Mouse (Mus musculus) kidney, postnatal 25 days (tissue): ENCODE measurements around the gene Slc6a18.
"Not testable (repeated sequence)": the region's sequence is repeated elsewhere in the genome, so short reads cannot be mapped to it uniquely, and the experiment has no call there.

Experiments used
- DNase-seq, 2 experiments: peaks; one replicate each; pipeline ENCODE4 v3.0.0; 2021; ENCODE audit warnings: mixed read lengths in 2 of 2

Gene Slc6a18

DNA sequence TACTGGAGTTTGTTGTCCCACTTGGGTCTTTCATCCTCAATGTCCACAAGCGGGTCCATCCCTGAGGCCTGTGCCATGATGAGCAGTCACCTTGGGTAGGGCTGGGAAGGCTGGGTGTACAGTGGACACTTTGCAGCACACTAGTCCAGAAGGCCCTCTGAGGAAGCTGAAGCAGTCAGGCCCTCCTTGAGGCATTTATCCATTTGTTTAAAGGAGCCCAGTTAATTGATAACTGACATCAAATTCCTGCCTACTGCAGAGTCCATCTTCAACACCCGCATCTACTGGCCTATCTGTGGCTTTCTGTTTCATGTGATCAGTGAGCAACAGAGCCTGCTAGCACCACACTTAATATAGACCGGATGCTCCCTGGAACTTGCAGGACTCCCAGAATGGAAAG, at the start of gene Slc6a18:
Gene Slc6a18 (minus strand): TSS at position 171 of the 400 bp plus-strand sequence.
- DNase-seq, result peak; percentile 54 to 68

DNA sequence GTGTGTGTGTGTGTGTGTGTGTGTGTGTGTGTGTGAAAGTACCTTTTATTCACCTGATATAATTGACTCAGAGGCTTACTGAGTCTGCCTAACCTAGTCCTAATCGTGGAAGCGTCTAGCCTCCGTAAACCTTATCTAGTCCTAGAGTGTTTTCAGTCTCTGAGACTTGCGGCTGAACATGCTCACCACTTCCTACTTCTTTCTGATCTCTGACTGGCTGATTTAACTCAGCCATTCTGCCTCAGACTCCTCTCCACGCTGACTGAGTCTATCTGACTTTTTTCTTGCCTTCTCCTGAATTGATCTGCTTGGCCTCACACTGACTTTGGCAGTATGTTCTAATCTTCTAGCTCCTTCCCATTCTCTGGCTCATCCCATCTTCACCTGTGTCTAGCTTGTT, 47.5 kb upstream of the Slc6a18 start:
- no peak for DNase-seq

DNA sequence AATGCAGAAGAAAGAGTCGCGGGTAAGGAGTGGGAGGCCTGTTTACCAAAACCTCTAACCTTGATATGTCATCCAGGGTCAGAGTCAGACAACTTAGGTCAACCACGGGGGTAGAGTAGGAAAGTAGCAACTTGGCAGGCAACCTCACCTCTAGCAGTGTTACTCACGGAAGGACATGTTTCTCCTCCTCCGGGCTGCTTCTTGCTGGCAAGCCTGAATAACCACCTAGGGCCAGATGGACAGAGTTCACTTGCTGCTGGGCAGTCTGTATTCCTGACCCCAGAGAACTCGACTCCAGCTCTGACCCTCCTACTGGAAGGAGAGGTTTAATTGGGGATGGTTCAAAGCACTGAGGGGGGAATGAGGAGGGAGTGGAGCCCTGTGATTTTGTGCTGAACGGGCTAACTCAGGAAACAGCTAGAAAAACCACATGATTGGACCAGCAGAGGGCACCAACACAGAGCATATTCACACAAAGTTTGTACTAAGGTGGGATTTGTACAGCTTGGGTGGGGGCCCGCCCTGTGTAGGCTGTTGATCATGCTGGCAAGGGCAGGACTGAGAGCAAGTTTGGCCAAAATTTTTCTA, 45.4 kb upstream of the Slc6a18 start:
- DNase-seq, result peak; percentile 82 to 92

DNA sequence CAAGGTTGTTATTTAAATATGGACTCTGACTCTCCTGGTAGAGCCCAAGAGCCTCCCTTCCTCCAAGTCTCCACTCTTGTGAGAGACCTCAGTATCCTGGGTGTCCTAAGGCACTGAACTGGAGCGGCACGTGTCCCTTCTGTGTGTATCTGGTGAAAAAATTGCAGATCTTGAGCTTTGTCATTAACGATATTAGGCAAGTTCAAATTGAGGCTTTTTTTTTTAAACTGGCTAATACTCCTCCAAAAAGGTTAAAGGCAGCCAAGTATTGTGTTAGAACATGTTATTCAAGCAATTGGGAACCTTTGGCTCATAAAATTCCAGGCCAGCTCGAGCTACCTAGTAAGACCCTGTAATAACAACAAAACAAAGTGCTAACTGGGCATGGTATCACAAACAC, 42.4 kb upstream of the Slc6a18 start:
- peak in 1 of 2 experiments; percentile 72 for DNase-seq

DNA sequence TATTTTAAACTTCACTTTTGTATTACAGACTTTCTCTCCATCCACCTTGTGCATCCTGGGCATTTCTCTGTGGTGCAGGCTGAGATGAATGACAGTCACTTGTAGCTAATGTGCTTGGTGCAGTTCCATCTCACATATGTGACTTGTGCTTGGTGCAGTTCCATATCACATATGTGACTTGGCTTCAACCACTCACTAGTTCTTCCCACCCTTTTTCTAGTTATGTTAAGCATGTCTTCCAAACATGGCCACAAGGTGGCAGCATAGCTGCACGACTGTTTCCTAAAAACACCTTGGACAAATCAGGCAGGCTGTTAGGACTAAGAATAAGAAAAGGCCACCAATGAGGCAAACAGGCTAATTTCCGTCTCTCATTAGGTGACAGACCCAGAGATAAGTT, 40.4 kb upstream of the Slc6a18 start:
- peak; percentile 82 to 95 for DNase-seq

DNA sequence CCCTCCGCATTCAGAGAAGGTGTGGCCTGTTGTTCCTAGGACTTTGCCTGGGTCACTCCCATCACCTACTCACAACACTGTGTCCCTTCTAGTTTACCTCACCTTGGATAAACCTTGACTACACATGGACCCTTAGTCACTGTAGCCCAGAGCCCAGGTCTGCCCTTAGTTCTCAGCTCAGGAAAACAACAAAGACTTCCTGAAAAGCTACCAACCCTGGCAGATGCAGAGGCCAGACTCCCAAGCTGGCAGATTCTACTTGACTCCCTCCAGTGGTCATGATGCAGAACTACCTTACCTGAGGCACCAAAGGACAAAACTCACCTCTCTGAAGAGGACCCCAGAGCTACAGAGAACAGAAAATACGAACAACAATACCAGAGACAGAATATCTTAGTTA, 36.2 kb upstream of the Slc6a18 start:
- DNase-seq, result peak in 1 of 2 experiments; percentile 58

DNA sequence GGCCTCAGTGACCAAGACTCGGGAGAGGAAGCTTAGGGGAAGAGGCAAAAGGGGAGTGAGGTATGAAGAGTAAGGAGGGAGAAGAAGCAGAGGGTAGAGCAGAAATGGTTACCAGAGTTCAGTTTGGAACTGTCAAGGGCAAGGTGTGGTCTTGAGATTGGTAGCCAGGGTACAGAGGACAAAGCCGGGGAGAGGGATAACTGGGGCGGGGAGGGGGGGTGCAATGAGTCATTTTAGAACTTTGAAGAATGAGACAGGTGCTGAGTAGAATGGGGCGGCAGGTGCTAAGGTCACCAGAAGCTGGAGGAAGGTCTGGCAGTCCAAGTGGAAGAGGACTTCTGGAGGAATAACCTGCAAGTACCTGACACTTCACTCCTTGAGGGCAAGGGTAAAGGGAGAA, 35.4 kb upstream of the Slc6a18 start:
- peak in 1 of 2 experiments; percentile 35 for DNase-seq

DNA sequence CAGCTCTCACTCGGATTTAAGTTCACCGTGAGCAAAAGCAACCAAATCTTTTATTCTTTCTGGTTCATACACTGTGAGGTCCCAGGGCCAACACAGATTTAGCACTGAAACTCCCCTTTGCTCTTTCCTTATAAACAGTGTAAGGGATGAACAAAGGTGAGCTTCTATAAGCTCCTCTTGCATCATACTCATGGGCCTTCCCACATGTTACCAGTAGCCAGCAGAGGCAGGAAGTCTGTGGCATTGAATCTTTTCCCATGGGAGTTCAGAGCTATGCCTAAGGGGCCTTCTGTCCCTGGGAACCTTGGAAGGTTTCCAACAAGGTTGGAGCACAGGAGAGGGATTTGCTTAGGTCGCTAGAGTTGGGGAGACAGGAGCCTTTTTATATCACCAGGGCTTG, 34.4 kb upstream of the Slc6a18 start:
- peak in 1 of 2 experiments; percentile 36 for DNase-seq

DNA sequence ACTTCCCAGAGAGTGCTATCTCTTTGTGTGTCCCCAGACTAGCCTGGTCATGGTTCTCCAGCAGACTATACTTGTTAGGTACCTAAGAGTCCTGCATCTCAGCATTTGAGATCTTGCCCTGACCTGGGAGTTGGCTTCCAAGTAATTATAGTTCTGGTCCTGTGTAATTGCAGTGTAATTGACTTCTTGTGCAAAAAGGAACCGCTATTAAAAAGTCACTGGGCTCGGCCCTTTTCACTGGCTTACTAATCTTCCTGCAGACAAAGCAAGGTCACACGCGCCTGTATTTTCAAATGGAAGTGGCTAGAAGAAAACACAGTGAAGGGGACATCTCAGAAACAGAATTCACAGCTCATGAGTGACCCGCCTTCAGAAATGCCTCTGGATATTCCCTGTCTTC, 34.0 kb upstream of the Slc6a18 start:
- peak in 1 of 2 experiments; percentile 21 for DNase-seq

DNA sequence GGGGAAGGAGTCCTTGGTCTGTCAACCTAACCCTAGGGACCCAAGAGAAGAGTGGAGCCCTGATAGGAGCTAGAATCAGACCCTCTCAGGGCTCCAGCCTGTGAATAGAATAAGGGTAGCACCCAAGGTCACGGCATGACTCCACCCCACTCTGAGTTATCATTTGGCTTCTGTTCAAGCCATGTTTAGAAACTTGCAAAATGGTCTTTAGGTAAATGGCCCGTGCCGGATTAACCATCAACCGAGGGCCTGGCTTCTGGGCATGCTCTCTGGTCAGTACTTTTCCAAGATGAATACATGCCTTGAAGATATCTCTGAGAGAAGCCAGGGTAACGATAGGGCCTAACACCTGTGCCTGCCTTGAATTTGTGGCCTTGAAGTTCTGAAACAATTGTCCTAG, 33.4 kb upstream of the Slc6a18 start:
- peak; percentile 70 to 79 for DNase-seq

DNA sequence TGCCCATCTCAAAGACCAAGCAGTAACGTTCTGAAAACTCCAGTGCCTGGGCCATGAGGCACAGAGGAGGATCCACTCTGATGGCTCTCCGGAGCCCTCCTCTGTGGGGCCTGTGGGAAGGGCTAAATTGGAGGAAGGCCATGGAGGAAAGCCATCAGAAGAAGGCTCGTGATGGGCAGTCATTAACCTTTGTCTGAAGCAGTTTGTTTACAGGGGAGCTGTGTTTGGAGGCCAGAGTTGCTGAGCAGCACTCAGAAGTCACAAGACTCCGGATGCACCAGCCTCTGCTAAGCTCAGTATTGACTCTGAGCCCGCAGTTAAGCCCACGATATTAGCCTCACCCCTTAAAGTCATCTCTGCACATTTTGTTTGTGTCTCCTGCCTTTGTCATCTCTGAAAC, 31.7 kb upstream of the Slc6a18 start:
- DNase-seq, result peak; percentile 68 to 84

DNA sequence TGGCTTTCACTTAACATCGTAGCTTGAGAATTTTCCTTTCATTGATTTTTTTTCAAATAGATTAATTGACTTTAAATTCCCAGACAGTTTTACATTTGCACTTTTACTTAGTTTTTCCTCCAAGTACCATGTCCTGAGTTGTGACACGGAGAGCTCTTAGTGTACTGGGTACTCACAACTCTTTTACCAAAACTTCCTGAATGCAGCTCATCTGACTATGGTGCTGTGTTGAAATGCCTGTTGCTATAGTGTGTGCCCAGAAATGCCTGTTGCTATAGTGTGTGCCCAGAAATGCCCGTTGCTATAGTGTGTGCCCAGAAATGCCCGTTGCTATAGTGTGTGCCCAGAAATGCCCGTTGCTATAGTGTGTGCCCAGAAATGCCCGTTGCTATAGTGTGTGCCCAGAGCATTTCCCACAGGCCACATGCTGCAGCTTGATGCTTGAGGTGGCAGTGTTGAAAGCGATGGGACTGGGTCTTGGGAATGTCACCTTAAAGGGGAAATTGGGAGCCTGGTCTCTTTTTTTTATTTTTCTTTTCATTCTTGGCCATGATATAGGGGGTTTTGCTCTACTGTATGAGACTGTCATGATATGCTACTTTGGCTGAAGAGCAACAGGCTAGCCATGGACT, 27.0 kb upstream of the Slc6a18 start, which contains the start of gene Slc6a19:
Gene Slc6a19 (minus strand): TSS at position 172 of the 632 bp plus-strand sequence.
- no peak for DNase-seq

DNA sequence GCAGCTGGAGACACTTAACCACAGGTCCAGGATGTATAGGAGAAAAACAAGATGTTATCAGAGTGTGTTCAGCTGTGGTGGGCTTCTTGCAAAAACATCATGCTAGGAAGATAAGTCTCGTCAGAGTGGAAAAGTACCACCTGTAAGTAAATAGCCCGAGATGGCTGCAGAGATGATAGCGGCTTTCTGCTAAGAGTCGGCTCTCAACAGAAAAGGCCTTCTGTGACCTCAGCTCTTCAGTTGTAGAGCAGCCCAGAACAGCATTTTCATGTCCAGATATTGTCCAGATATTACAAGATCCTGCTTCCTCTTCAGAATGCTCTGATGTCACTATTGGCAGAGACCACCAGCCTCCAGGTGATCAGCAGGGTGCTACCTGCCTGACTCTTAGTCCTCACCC, 25.7 kb upstream of the Slc6a18 start:
- not testable (repeated sequence) for DNase-seq

DNA sequence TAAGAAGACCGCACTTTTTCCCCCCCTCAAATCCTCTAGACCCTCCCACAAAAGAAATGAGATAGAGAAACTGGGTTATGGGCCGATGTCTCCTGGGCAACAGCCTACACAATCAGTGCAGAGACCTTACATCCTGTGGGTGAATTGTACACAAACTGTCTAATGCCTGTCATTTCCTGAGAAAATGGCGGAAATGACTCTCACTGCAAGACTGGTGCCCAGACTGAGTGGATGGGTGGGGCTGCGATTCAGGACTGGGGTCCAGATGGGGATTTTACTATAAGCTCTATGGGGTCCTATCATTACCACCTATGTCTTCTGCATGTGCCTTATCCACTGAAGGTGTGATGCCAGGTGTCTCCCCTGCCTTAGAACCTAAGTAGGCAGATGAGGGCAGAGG, 25.0 kb upstream of the Slc6a18 start:
- DNase-seq, result no peak

DNA sequence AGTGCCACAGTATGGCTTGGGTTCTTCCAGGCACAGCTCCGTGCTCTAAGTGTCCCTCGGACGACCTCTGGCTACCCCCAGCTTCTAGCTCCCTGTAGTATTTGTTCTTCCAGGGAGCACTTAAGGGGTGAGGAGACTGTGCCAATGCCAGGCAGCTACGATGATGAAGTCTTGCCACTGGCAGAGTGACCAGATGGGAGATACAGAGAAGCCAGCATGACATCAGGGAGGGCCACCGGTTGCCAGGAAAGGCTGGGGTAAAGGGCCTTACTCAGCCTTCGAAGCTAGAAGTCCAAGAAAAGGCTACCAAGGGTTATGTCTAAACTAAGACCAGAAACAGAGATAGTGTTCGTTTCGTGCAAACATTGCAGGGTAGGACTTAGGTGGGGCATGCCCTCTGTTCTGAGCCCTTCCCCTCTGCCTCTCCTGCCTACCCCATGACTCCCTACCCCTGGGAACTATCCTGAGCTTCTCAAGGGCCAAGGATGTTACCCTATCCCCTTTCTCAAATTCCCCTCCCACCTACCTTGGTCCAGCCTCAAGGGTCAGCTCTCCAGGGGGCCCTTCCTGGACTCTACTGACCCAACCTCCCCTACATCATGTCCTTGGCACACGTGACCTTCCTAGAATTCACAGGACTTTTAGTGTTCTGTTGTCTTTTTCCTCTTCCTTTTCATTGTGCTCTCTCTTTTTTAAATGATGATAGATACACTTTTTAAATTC, 23.5 kb upstream of the Slc6a18 start:
- DNase-seq, result peak; percentile 45 to 79

DNA sequence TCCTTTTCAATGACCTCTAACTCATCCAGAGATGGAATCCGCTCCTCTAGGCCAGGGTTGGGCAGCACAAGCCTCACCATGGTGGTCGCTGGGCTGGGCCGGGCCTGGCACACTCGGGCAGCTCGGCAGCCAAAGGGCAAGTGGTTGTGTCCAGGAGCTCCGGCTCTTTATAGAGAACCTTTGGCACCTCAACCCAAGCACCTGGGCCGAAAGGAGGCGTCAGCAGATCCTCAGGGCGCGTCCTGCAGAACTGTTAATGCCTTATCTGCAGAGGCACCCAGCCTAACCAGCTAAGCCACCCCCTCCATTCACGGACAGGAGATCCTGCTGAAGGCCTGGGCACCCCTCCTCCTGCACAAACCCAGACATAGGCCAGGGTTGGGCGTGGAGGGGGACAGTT, 22.7 kb upstream of the Slc6a18 start:
- DNase-seq, result peak; percentile 69 to 91

DNA sequence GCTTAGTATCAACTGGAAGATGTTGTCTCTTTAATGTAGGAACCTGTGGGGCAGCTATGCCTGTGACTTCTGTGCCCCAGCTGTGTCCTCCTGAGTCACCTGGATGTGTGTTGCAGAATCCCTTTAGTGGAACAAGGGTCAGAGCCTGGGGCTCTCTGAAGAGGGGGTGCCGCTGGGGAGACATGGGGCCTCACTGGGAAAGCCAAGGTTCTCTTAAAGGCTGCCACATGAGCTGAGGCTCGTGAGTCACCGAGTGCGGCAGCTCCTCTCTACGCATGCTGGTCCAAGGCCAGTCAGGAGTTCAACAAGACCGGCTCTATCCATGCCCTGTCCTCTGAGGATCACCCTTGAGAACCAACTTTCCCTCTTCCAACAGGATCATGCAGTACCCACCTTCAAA, 21.9 kb upstream of the Slc6a18 start:
- peak in 1 of 2 experiments; percentile 43 for DNase-seq

DNA sequence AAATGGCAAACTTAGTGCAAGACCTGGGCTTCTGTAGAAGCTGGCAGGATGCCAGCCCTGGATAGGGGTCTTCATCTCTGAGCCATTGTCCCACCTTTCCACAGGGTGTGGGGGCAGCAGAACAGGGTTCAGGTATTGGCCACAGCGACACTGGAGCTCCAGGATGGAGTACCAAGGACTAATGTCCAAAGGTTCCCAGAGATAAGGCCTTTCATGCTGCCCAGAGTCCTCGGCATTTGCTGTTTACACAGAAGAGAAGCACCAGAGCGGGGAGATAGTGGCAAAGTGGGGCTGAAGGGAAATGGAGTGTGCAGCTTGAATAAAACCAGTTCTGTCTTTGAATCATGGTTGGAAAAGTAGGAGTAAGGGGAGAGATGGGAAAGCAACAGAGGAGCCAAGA, 18.7 kb upstream of the Slc6a18 start:
- peak in 1 of 2 experiments; percentile 40 for DNase-seq

DNA sequence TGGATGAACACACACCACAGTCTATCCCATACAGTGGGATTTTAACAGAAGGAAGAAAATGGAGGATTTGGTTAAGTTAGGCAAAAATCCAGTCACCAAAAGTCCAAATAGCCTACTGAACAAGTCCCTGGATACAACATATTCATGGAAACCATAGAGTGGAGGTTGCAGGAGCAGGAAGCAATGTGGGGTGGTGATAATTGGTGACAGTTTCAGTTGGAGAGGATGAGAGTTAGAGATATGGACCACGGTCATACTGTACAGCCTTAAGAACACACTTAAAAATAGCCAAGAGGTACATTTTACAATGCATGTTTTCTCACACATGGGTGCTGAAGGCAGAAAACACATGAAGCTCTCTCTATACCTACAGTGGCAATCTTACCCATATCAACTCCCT, 17.1 kb upstream of the Slc6a18 start:
- DNase-seq, result no peak

DNA sequence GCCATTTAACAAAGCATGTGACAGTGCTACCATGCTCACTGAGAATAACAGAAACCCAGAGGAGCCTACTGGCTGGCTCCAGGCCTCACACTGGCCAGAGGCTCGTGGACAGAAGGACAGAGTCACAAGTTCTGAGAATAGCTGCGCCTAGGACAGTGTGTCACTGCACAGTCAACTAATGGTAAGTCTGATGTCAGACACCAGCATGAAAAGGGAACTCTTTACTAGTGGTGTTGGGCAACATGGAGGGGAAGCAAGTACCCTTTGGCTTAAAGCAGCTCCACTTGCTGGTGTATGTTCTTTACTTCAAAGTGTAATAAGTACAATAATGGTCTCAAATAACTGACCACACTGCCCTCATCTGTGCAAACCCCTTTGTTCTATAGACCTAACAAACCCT, 15.5 kb upstream of the Slc6a18 start:
- no peak for DNase-seq

DNA sequence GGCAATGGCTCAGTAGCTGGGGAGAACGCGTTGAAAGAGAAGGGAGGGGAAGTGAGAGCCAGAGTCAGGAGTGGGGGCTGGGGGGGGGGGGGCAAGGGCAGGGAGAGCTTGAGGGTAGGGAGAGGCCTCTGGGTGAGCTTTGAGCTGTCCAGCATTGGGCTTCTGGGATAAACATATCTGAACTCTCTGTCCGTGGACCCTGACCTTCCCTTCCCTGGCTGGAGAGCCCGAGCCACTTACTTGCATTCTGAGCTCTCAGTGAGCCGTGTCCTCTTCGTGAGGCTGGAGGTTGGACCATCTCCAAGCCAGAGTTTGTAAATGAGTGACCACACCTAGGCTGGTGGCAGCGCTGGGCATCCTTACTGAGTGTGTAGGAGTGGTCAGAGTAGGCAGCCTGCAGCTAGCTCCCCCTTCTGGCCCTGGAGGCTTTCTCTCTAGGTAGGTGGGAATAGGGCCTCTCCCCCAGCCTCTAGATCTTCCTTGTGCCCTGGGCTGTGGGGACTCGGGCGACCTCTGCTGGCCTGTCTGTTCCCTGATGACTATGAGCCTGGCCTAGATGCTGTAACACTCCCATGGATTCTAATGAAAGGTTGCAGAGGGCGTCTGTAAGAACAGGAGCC, 14.5 kb upstream of the Slc6a18 start:
- DNase-seq, result peak; percentile 95 to 98

DNA sequence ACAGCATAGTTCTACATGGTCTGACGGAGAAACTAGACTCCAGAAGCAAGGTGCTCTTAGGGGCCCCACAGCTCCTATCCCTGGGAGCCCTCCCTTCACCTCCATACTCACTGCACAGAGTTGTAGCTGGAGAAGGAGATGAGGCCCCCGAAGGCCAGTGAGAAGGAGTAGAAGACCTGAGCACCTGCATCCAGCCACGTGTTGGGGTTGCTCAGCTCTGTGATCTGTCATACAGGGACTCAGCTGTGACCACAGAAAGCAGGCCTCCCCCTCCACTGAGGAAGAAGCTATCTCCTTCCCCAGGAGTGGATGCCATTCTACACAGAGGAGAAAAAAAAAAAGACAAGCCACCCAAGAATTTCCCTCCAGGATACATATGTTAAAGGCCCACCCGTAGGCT, 11.1 kb upstream of the Slc6a18 start:
- peak in 1 of 2 experiments; percentile 28 for DNase-seq

DNA sequence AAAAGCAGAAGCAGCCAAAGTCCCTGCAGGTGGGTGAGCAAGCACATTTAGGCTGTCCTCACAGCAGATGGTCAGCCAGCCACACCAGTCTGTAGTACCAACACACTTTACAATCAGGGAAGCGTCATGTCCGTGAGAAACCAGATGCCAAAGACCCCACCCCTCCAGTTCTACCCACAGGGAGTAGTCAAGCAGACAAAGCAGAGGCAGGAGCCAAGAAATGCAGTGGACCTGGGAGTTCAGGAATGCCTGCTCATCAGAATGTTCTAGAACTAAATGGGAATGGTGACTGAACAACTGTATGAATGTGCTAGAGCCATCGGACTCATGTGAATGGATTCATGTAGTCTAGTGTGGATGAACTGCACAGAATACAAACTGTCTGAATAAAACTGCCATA, 9.8 kb upstream of the Slc6a18 start:
- DNase-seq, result peak in 1 of 2 experiments; percentile 75

DNA sequence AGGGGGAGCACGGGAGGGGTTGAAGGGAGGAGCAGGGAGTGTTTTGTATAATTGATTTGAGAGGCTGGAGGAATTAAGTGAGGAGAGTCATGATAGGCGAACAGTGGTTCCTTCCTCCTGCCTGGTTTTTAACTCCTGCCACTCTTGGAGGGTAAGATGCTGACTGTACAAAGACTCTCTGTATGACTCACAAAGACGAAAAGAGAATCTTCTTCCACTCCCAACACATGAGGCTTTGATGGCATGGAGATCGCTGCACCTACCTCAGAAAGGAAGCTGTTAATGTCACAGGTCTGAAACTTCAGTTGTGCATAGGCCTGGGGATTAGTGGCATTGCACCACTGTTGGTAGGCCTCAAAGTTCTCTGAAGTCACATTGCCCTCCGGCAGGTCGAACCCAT, 7.7 kb upstream of the Slc6a18 start:
- peak in 1 of 2 experiments; percentile 5 for DNase-seq
